Mouse (Mus musculus): ENCODE results near the gene 7530416G11Rik. TPM values are rescaled to one million over a fixed set of nuclear protein-coding genes. Genes with fewer than 3 reads are reported as not detected.

Gene 7530416G11Rik
- polyA plus RNA-seq, 1 experiment: not detected

DNA sequence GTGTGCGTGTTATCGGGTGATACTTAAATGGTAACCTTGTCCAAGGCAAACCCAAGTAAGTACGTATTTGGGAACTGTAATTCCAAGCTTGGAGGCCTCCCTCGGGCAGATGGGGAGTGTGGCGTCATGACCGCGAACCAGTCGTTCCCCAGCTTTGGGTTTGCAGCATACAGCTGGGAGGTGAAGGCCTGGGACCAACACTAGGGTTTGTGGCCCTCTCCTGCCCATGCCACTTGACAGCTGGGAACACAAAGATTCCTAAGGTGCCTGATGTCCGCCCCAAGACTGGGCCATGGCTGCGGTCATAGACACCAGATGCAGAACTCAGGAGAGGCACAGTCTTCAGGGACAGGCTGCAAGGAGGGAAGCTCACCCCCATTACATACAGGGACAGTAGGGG is 2.8 kb downstream of the 7530416G11Rik start:
- Histone ChIP-seq H3ac (ENCODE audit: control insufficient read depth, insufficient read length) (no peak overlapping the region), H3K79me2 (ENCODE audit: control insufficient read depth, insufficient read depth) (no peaks in the 10 kb centered on the region), H3K4me2 (ENCODE audit: low read depth) (no peak overlapping the region), H3K36me3 (ENCODE audit: control insufficient read depth, insufficient read depth) (no peaks in the 10 kb centered on the region), H3K4me3 (no peak overlapping the region), H3K27me3 (ENCODE audit: control insufficient read depth, insufficient read depth, insufficient read length) (peaks cover 33% of the 10 kb centered on the region)
- TF ChIP-seq TCF12 (IDR thresholded peaks at IDR 0.05; ENCODE audit: insufficient read depth, poor library complexity, severe bottlenecking): no peak
- TF ChIP-seq MYOD1 (IDR thresholded peaks at IDR 0.05; ENCODE audit: control insufficient read depth in 1 of 3, insufficient read length in 2 of 3, low read depth in 2 of 3): no peak
- TF ChIP-seq REST (IDR thresholded peaks at IDR 0.05; ENCODE audit: insufficient read depth, insufficient read length): no peak
- TF ChIP-seq SRF (IDR thresholded peaks at IDR 0.05; ENCODE audit: control insufficient read depth, insufficient read length, low read depth): no peak
- no peak for TF ChIP-seq POLR2A (IDR thresholded peaks at IDR 0.05; ENCODE audit: insufficient read length, low read depth)
- TF ChIP-seq MYOG (IDR thresholded peaks at IDR 0.05; ENCODE audit: control insufficient read depth in 1 of 3, insufficient read depth in 1 of 3, insufficient read length in 2 of 3, low read depth in 2 of 3): peak in 1 of 3 experiments; percentile 67
- TF ChIP-seq CEBPB (IDR thresholded peaks at IDR 0.05; ENCODE audit: insufficient read depth, poor library complexity, severe bottlenecking): no peak

DNA sequence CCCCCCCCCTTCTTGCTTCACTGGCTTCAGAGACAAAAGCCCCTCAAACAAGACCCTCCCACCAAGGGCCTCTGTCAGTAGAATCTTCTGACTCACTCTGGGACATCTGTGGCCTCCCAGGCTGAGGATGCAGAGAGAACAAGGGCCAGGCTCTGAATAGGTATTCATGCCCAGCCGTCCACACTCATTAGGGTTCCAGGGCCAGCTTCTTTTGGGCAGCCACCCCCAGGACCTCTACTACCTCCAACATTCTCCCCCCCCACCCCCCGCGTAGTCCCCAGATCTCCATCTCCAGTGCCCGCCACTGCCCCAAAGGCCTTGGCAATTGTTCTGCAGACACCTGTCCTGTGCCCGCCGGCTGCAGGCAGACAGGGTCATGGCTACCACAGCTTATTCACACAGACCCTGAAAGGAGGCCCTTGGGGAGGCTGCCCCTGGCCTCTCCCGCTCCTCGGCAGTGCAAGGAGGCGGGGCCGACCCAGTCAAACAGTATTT is 5.0 kb downstream of the 7530416G11Rik start:
- Histone ChIP-seq H3K27me3 (ENCODE audit: control insufficient read depth, insufficient read depth, insufficient read length) (peaks cover 54% of the 10 kb centered on the region), H3K36me3 (ENCODE audit: control insufficient read depth, insufficient read depth) (no peaks in the 10 kb centered on the region)

DNA sequence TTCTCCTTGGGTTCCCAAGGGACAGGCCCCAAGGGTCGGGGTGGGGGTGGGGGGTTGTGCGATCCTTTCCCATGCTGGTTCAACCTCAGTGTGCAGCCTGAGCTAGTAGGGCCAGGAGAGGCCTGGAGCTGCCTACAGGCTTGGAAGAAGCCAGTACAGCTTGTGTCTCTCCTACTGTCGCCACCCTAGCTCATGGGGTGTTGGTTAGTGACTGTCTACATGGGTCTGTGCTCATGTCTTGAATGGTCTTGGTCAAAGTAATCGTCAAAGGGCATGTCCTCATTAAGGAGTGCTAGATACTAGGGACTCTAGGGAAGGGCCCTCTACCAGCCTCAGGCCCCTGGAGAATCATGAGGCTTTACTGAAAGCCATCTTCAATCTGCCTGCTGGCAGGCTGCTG is 5.5 kb downstream of the 7530416G11Rik start:
- Histone ChIP-seq H3K27me3 (ENCODE audit: control insufficient read depth, insufficient read depth, insufficient read length) (peaks cover 59% of the 10 kb centered on the region), H3K79me2 (ENCODE audit: control insufficient read depth, insufficient read depth) (no peaks in the 10 kb centered on the region), H3K4me3 (no peak overlapping the region), H3K36me3 (ENCODE audit: control insufficient read depth, insufficient read depth) (no peaks in the 10 kb centered on the region), H3ac (ENCODE audit: control insufficient read depth, insufficient read length) (no peak overlapping the region), H3K4me2 (ENCODE audit: low read depth) (no peak overlapping the region)
- no peak for TF ChIP-seq SRF (IDR thresholded peaks at IDR 0.05; ENCODE audit: control insufficient read depth, insufficient read length, low read depth)
- no peak for TF ChIP-seq TCF3 (IDR thresholded peaks at IDR 0.05; ENCODE audit: insufficient read length, low read depth)

More for the DNA sequence above, 5.0 kb downstream of the 7530416G11Rik start:
- H3K79me2 ChIP-seq (ENCODE audit: control insufficient read depth, insufficient read depth): no peaks in the 10 kb centered on the region
- no peak overlapping the region for H3K4me2 ChIP-seq (ENCODE audit: low read depth)
- TF ChIP-seq MYOG (IDR thresholded peaks at IDR 0.05; ENCODE audit: control insufficient read depth in 1 of 3, insufficient read depth in 1 of 3, insufficient read length in 2 of 3, low read depth in 2 of 3) (no peak), POLR2AphosphoS2 (IDR thresholded peaks at IDR 0.05; ENCODE audit: insufficient read length, low read depth) (no peak), SRF (IDR thresholded peaks at IDR 0.05; ENCODE audit: control insufficient read depth, insufficient read length, low read depth) (no peak), TCF12 (IDR thresholded peaks at IDR 0.05; ENCODE audit: insufficient read depth, poor library complexity, severe bottlenecking) (no peak), MYOD1 (IDR thresholded peaks at IDR 0.05; ENCODE audit: control insufficient read depth in 1 of 3, insufficient read length in 2 of 3, low read depth in 2 of 3) (no peak), E2F4 (IDR thresholded peaks at IDR 0.05; ENCODE audit: insufficient read depth) (no peak), POLR2A (IDR thresholded peaks at IDR 0.05; ENCODE audit: insufficient read length, low read depth) (no peak), REST (IDR thresholded peaks at IDR 0.05; ENCODE audit: insufficient read depth, insufficient read length) (no peak), USF1 (IDR thresholded peaks at IDR 0.05; ENCODE audit: low read depth) (no peak)
- H3K4me3 ChIP-seq: no peak overlapping the region
- no peak overlapping the region for H3ac ChIP-seq (ENCODE audit: control insufficient read depth, insufficient read length)

DNA sequence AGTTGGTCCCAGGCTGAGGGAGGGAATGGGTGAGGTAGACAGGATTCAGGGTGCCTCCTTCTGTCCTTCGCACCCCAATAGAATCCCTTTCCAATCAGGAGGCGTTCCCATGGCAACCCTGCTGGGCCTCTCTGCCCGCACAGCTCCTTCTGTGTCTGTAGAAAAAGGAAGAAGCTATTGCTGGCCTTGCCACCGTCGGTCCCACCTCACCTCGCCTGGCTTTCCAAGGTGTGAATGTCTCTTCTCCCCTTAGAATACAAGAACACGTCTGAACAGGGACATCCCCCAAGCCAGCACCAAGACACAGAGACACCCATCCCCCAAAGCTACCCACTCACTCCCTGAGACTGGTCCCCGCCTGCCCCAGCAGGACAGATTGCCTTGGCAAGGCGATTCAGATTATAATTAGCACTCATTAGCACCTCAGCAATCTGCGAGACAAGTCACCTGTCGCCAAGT is 8.8 kb downstream of the 7530416G11Rik start:
- TF ChIP-seq REST (IDR thresholded peaks at IDR 0.05; ENCODE audit: insufficient read depth, insufficient read length) (no peak), TCF3 (IDR thresholded peaks at IDR 0.05; ENCODE audit: insufficient read length, low read depth) (no peak), USF1 (IDR thresholded peaks at IDR 0.05; ENCODE audit: low read depth) (no peak), E2F4 (IDR thresholded peaks at IDR 0.05; ENCODE audit: insufficient read depth) (no peak), MYOD1 (IDR thresholded peaks at IDR 0.05; ENCODE audit: control insufficient read depth in 1 of 3, insufficient read length in 2 of 3, low read depth in 2 of 3) (no peak), POLR2AphosphoS2 (IDR thresholded peaks at IDR 0.05; ENCODE audit: insufficient read length, low read depth) (no peak), MYOG (IDR thresholded peaks at IDR 0.05; ENCODE audit: control insufficient read depth in 1 of 3, insufficient read depth in 1 of 3, insufficient read length in 2 of 3, low read depth in 2 of 3) (no peak), POLR2A (IDR thresholded peaks at IDR 0.05; ENCODE audit: insufficient read length, low read depth) (no peak), MAX (IDR thresholded peaks at IDR 0.05; ENCODE audit: low read depth) (no peak), SRF (IDR thresholded peaks at IDR 0.05; ENCODE audit: control insufficient read depth, insufficient read length, low read depth) (no peak), CEBPB (IDR thresholded peaks at IDR 0.05; ENCODE audit: insufficient read depth, poor library complexity, severe bottlenecking) (no peak), TCF12 (IDR thresholded peaks at IDR 0.05; ENCODE audit: insufficient read depth, poor library complexity, severe bottlenecking) (no peak)
- Histone ChIP-seq H3K27me3 (ENCODE audit: control insufficient read depth, insufficient read depth, insufficient read length) (peaks cover 65% of the 10 kb centered on the region), H3ac (ENCODE audit: control insufficient read depth, insufficient read length) (no peak overlapping the region), H3K36me3 (ENCODE audit: control insufficient read depth, insufficient read depth) (no peaks in the 10 kb centered on the region), H3K4me3 (no peak overlapping the region), H3K4me2 (ENCODE audit: low read depth) (no peak overlapping the region), H3K79me2 (ENCODE audit: control insufficient read depth, insufficient read depth) (no peaks in the 10 kb centered on the region)

DNA sequence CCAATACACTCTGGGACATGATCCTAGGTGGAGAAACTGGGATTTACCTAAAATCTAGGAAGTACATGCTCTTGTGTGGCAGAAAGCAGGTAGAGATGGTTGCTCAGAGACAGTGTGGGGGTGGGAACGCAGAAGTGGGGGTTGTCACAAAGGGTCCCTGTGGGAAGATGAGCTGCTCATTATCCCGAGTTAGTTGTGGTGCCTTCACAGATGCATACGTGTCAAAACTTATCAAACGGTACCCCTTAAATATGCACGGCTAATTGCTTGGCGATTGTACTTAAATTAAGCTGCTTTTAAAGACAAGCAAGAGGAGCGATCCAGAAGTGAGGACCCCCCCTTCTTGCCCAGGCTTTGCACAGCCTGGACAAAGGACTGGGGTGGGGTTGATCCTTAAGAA is 13.3 kb downstream of the 7530416G11Rik start:
- H3ac ChIP-seq (ENCODE audit: control insufficient read depth, insufficient read length): no peak overlapping the region
- H3K79me2 ChIP-seq (ENCODE audit: control insufficient read depth, insufficient read depth): no peaks in the 10 kb centered on the region
- no peak overlapping the region for H3K4me3 ChIP-seq
- H3K36me3 ChIP-seq (ENCODE audit: control insufficient read depth, insufficient read depth): no peaks in the 10 kb centered on the region
- H3K4me2 ChIP-seq (ENCODE audit: low read depth): no peak overlapping the region
- TF ChIP-seq MAX (IDR thresholded peaks at IDR 0.05; ENCODE audit: low read depth) (no peak), TCF12 (IDR thresholded peaks at IDR 0.05; ENCODE audit: insufficient read depth, poor library complexity, severe bottlenecking) (no peak), CEBPB (IDR thresholded peaks at IDR 0.05; ENCODE audit: insufficient read depth, poor library complexity, severe bottlenecking) (no peak), POLR2A (IDR thresholded peaks at IDR 0.05; ENCODE audit: insufficient read length, low read depth) (no peak), POLR2AphosphoS2 (IDR thresholded peaks at IDR 0.05; ENCODE audit: insufficient read length, low read depth) (no peak), TCF3 (IDR thresholded peaks at IDR 0.05; ENCODE audit: insufficient read length, low read depth) (no peak), USF1 (IDR thresholded peaks at IDR 0.05; ENCODE audit: low read depth) (no peak), REST (IDR thresholded peaks at IDR 0.05; ENCODE audit: insufficient read depth, insufficient read length) (no peak), MYOG (IDR thresholded peaks at IDR 0.05; ENCODE audit: control insufficient read depth in 1 of 3, insufficient read depth in 1 of 3, insufficient read length in 2 of 3, low read depth in 2 of 3) (no peak), E2F4 (IDR thresholded peaks at IDR 0.05; ENCODE audit: insufficient read depth) (no peak), MYOD1 (IDR thresholded peaks at IDR 0.05; ENCODE audit: control insufficient read depth in 1 of 3, insufficient read length in 2 of 3, low read depth in 2 of 3) (no peak), SRF (IDR thresholded peaks at IDR 0.05; ENCODE audit: control insufficient read depth, insufficient read length, low read depth) (no peak)
- H3K27me3 ChIP-seq (ENCODE audit: control insufficient read depth, insufficient read depth, insufficient read length): peaks cover 34% of the 10 kb centered on the region
